Mouse (Mus musculus) midbrain, embryonic 10.5 days (tissue): Measurements from ENCODE around the gene Higd1a. TPM values are rescaled to one million over a fixed set of nuclear protein-coding genes. Genes with fewer than 3 reads are reported as not detected.

Experiments used
- DNase-seq: peaks from one replicate; pipeline ENCODE4 v3.0.0-alpha.2; 2017; ENCODE audit warnings: low spot score
- H3K27ac ChIP-seq: fragments of 300-500 bp; sonication (generic); replicated peaks from 2 replicates; pipeline ENCODE4 v1.5.1; 2016; ENCODE audit warnings: mild to moderate bottlenecking
- H3K27me3 ChIP-seq: fragments of 300-500 bp; sonication (generic); 2 replicates; pipeline ENCODE4 v1.6.1; 2016; ENCODE audit warnings: low read depth, mild to moderate bottlenecking; ENCODE audit not compliant: poor library complexity, severe bottlenecking
- H3K36me3 ChIP-seq: fragments of 300-500 bp; sonication (generic); 2 replicates; pipeline ENCODE4 v1.6.1; 2016; ENCODE audit warnings: mild to moderate bottlenecking, moderate library complexity
- H3K4me1 ChIP-seq: fragments of 300-500 bp; sonication (generic); 2 replicates; pipeline ENCODE4 v1.6.1; 2016
- H3K4me3 ChIP-seq: fragments of 300-500 bp; sonication (generic); 2 replicates; pipeline ENCODE4 v1.5.1; 2016; ENCODE audit warnings: mild to moderate bottlenecking, moderate library complexity
- H3K9me3 ChIP-seq: fragments of 300-500 bp; sonication (generic); replicated peaks from 2 replicates; pipeline ENCODE4 v1.6.1; 2016; ENCODE audit warnings: mild to moderate bottlenecking
- WGBS: fragments of 180-500 bp; shearing (Covaris S2); methylation state at CpG from one replicate; pipeline ENCODE4 v1.1.7; 2016; 5-methylcytosine and 5-hydroxymethylcytosine counted together
- polyA plus RNA-seq: library from polyadenylated mRNA; unstranded; fragments of >200 nt; fragmentation: Nextera tagmentation; extraction: Ambion mirVana; gene quantifications from 2 replicates; pipeline ENCODE4 v1.2.1, GENCODE M21; 2016

Gene Higd1a
- polyA plus RNA-seq, 1 experiment from 2014 or later = 245 TPM

- Histone ChIP-seq H3K9me3 (peaks cover 5% of the 10 kb centered on the region; the same call in 1 of the 2 replicates), H3K4me1 (no peaks in the 10 kb centered on the region), H3K36me3 (peaks cover 57% of the 10 kb centered on the region), H3K27ac (no peak overlapping the region), H3K27me3 (no peaks in the 10 kb centered on the region), H3K4me3 (no peak overlapping the region)
- no peak for DNase-seq
- 95% methylated on average over 4 of the region's 4 CpGs for WGBS
Observed at GRCm38 (mm10) chr9:121847138-121847537, 11.0 kb downstream of the Higd1a start.

DNA sequence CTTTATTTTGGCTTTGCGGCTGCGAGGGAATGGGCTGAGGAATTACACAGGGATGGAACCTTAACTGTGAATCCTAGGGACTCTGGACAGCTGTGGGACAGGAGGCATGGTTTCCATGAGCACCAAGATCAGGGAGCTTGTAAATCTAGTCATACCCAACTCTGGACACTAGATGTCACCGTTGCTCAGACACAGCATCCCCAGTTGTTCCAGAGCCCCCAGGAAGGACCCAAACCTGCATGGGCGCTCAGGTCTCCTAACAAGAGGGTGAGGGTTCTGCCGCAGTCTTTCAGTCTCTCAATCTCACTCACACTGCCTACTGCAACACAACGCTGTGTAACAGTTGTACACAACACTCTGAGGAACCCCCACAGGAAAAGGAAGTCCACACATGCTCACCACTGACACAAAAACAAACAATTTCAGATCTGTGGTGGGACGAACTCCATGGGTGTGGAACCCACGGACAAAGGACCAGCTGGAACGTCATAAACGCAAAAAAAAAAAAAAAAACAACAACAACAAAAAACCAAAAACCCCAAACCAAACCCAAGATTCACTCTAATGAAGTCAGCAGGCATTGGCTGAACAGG is 11.5 kb downstream of the Higd1a start:
- Histone ChIP-seq H3K4me1 (no peaks in the 10 kb centered on the region), H3K27ac (no peak overlapping the region), H3K36me3 (peaks cover 52% of the 10 kb centered on the region), H3K9me3 (peaks cover 5% of the 10 kb centered on the region; the same call in 1 of the 2 replicates), H3K27me3 (no peaks in the 10 kb centered on the region), H3K4me3 (no peak overlapping the region)
- peak; percentile 33 for DNase-seq
- 55% methylated on average over 10 of the region's 10 CpGs for WGBS

GRCm38 (mm10) chr9:121842914-121843313 is 15.2 kb downstream of the Higd1a start:
- Histone ChIP-seq H3K27me3 (peaks cover 18% of the 10 kb centered on the region; the same call in 1 of the 2 replicates), H3K27ac (no peak overlapping the region), H3K4me1 (peaks cover 13% of the 10 kb centered on the region), H3K36me3 (peaks cover 15% of the 10 kb centered on the region), H3K9me3 (peaks cover 5% of the 10 kb centered on the region; the same call in 1 of the 2 replicates), H3K4me3 (no peak overlapping the region)
- DNase-seq = no peak
- WGBS = 95% methylated on average over 2 of the region's 2 CpGs

DNA sequence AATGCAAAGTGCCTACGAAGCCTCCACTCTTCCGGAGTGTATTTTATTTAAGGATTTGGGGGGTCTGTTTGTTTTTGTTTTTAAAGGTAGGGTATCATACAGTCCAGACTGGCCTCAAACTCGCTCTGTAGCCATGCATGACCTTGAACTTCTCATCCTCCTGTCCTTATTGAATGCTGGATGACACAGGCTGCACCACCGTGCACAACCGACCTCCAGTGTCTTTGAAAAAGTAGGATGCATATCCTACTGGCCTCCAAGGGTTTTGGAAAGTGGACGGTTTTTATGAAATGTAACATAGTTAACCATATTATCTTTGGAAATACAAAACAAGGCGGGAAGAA is 18.6 kb downstream of the Higd1a start:
- Histone ChIP-seq H3K9me3 (peaks cover 16% of the 10 kb centered on the region), H3K4me3 (peak overlapping the region; percentile 65), H3K36me3 (no peaks in the 10 kb centered on the region), H3K27ac (peak overlapping the region; percentile 85), H3K27me3 (peaks cover 22% of the 10 kb centered on the region; the same call in 1 of the 2 replicates), H3K4me1 (peaks cover 13% of the 10 kb centered on the region)
- WGBS = 39% methylated on average over 7 of the region's 7 CpGs
- DNase-seq = no peak

- no peaks in the 10 kb centered on the region for H3K36me3 ChIP-seq
- peak within 1 kb of the TSS; percentile 65 for H3K4me3 ChIP-seq
- H3K27ac ChIP-seq = peak within 1 kb of the TSS; percentile 85
- DNase-seq = peak; percentile 94
- H3K9me3 ChIP-seq = peaks cover 16% of the 10 kb centered on the region
- peaks cover 13% of the 10 kb centered on the region for H3K4me1 ChIP-seq
- H3K27me3 ChIP-seq = peaks cover 22% of the 10 kb centered on the region; the same call in 1 of the 2 replicates
- WGBS = 4% methylated on average over 61 of the region's 61 CpGs
Observed at GRCm38 (mm10) chr9:121838829-121839621, 19.1 kb downstream of the Higd1a start, which contains the start of gene Ccdc13. Gene Ccdc13, minus strand, starts transcription at chr9:121839461.

DNA sequence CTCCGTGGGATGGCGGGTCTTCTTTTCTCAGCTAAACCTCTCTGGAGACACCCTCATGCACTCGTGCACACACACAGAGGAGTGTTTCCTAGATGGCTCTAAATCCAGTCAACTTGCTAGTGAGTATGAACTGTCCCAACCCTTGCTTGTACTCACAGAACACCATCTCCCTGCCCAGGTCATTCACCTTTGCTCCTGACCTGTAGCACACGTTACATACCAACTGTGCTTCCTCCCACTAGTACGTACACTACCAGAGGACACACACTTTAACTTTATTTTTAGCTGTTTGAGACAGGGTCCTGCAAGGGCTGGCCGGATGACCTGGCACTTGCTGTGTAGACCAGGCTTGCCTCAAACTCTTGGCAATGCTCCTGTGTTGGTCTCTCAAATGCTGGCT is 20.2 kb downstream of the Higd1a start:
- H3K4me3 ChIP-seq = no peak overlapping the region
- peaks cover 10% of the 10 kb centered on the region for H3K9me3 ChIP-seq
- H3K4me1 ChIP-seq = peaks cover 13% of the 10 kb centered on the region
- H3K36me3 ChIP-seq = no peaks in the 10 kb centered on the region
- WGBS = 90% methylated on average over 6 of the region's 6 CpGs
- peaks cover 22% of the 10 kb centered on the region; the same call in 1 of the 2 replicates for H3K27me3 ChIP-seq
- no peak for DNase-seq
- H3K27ac ChIP-seq = no peak overlapping the region

- DNase-seq = no peak
- H3K27ac ChIP-seq = no peak overlapping the region
- H3K27me3 ChIP-seq = peaks cover 9% of the 10 kb centered on the region; the same call in 1 of the 2 replicates
- peaks cover 10% of the 10 kb centered on the region for H3K9me3 ChIP-seq
- 89% methylated on average over 11 of the region's 11 CpGs for WGBS
- H3K4me1 ChIP-seq = peaks cover 4% of the 10 kb centered on the region
- no peak overlapping the region for H3K4me3 ChIP-seq
- H3K36me3 ChIP-seq = no peaks in the 10 kb centered on the region
Observed at GRCm38 (mm10) chr9:121833825-121834224, 24.3 kb downstream of the Higd1a start.

GRCm38 (mm10) chr9:121830956-121831293 is 27.2 kb downstream of the Higd1a start:
- Histone ChIP-seq H3K27me3 (no peaks in the 10 kb centered on the region), H3K36me3 (no peaks in the 10 kb centered on the region), H3K4me1 (no peaks in the 10 kb centered on the region), H3K4me3 (no peak overlapping the region), H3K9me3 (peaks cover 9% of the 10 kb centered on the region), H3K27ac (no peak overlapping the region)
- DNase-seq = peak; percentile 78
- WGBS = 35% methylated on average over 6 of the region's 6 CpGs

DNA sequence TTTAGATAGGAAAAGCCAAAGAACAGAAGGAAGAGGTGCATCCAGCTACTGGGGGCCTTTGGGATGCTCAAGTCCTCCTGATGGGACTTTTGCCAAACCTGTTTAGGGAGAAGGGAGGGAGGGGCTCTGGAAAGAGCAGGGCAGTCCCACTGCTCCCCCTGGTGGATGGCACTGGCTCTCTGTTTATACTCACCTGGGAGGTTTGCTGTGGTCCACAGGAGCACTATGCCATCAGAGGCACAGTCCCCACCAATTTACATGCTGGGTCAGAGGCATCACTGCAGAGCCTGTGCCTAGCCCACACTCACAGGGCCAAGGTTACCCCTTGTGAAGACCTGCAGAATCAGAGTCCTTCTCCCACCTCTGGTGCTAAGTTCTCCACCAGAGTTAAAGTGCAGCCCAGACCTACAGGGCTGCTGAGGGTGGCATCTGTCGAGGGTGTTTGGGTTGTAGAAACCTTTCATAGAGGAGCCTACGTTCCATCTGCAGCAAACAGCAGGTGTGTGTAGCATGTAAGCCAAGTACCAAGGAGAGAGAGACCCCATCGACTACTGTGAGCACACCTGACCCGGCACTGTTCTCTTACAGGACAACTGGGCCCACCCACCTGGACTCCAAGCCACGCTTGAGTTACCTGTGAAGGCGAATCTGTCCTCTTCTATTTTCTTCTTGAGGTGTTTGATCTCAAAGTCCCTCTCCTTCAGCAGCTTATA is 27.8 kb downstream of the Higd1a start:
- Histone ChIP-seq H3K4me3 (no peak overlapping the region), H3K36me3 (no peaks in the 10 kb centered on the region), H3K9me3 (peaks cover 3% of the 10 kb centered on the region), H3K4me1 (no peaks in the 10 kb centered on the region), H3K27me3 (no peaks in the 10 kb centered on the region), H3K27ac (no peak overlapping the region)
- WGBS = 88% methylated on average over 6 of the region's 6 CpGs
- DNase-seq = no peak

DNA sequence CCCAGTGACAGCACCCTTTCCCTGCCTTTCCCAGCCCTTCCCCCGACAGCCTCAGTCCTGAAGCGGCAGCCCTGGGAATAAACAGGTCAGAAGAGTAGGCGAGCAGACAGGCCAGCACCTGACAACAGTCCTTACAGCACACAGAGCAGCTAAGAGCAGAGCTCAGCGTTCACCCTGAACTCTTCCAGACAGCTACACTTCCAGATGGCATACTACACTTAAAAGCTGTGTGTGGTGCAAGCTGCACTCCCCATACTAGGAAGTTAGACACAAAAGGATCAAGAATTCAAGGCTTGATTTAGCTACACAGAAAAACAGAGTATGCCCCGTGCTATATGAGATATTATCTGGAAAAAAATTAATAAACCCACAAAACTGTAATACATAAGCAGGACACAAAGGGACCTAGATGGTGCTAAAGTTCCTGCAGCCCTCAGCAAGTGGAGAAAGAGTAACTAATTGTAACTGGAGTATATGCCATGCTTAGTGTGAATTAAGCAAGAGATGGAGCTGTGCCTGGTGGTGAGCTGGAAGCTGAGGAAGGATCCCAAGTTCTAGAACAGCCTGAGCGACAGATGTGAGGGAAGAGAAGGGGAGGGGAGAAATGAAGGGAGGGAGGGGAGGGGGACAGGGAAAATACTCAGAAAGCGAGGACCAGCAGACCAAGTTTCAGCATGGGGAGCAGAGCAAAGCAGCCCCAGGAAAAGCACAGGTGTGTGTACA is 28.7 kb downstream of the Higd1a start:
- 76% methylated on average over 7 of the region's 7 CpGs for WGBS
- no peak for DNase-seq
- H3K27me3 ChIP-seq = no peaks in the 10 kb centered on the region
- no peaks in the 10 kb centered on the region for H3K4me1 ChIP-seq
- no peak overlapping the region for H3K4me3 ChIP-seq
- H3K36me3 ChIP-seq = no peaks in the 10 kb centered on the region
- no peaks in the 10 kb centered on the region for H3K9me3 ChIP-seq
- H3K27ac ChIP-seq = no peak overlapping the region

GRCm38 (mm10) chr9:121828314-121828713 is 29.8 kb downstream of the Higd1a start:
- Histone ChIP-seq H3K9me3 (no peaks in the 10 kb centered on the region), H3K4me3 (no peak overlapping the region), H3K27ac (no peak overlapping the region), H3K4me1 (no peaks in the 10 kb centered on the region), H3K27me3 (no peaks in the 10 kb centered on the region), H3K36me3 (no peaks in the 10 kb centered on the region)
- WGBS = 80% methylated on average over 6 of the region's 6 CpGs
- no peak for DNase-seq

- Histone ChIP-seq H3K27me3 (no peaks in the 10 kb centered on the region), H3K4me3 (no peak overlapping the region), H3K36me3 (no peaks in the 10 kb centered on the region), H3K4me1 (peaks cover 4% of the 10 kb centered on the region; the same call in 1 of the 2 replicates), H3K27ac (no peak overlapping the region), H3K9me3 (no peaks in the 10 kb centered on the region)
- 95% methylated on average over 3 of the region's 3 CpGs for WGBS
- DNase-seq = no peak
Observed at GRCm38 (mm10) chr9:121826356-121826755, 31.8 kb downstream of the Higd1a start.
